Mouse (Mus musculus): Measurements from ENCODE around the gene Poln. TPM values are rescaled to one million over a fixed set of nuclear protein-coding genes. Genes with fewer than 3 reads are reported as not detected.

Gene Poln
- polyA plus RNA-seq, 1 experiment from 2014 or later = 0.07 TPM

- H3K27ac ChIP-seq (replicated peaks) = no peak overlapping the region
- no peak overlapping the region for H3K4me3 ChIP-seq (ENCODE audit: low read depth, low read length)
- no peak for ATAC-seq (ENCODE audit: low FRiP score, low TSS enrichment)
- no peaks in the 10 kb centered on the region for H3K36me3 ChIP-seq (ENCODE audit: control insufficient read depth, insufficient read depth, low read length)
- no peaks in the 10 kb centered on the region for H3K27me3 ChIP-seq (ENCODE audit: control insufficient read depth, insufficient read depth, low read length)
- no peak overlapping the region for H3K9ac ChIP-seq (ENCODE audit: low read length)
- DNase-seq (ENCODE audit: low spot score) = no peak
- H3K4me2 ChIP-seq (replicated peaks; ENCODE audit: low read depth) = no peak overlapping the region
- TF ChIP-seq CTCF (IDR thresholded peaks at IDR 0.05; ENCODE audit: low read depth) (no peak), EP300 (optimal IDR thresholded peaks at IDR 0.05) (no peak)
- no peaks in the 10 kb centered on the region for H3K4me1 ChIP-seq (replicated peaks; ENCODE audit: control insufficient read depth, insufficient read depth)
- H3K9me3 ChIP-seq (ENCODE audit: control insufficient read depth, low read length) = no peaks in the 10 kb centered on the region
- WGBS = 70% methylated on average over 4 of the region's 4 CpGs
Measured at GRCm38 (mm10) chr5:34197243-34197642, 28.0 kb upstream of the Poln start.

GRCm38 (mm10) chr5:34196423-34196822 lies 27.2 kb upstream of the Poln start:
- DNase-seq (ENCODE audit: low spot score) (no peak), ATAC-seq (ENCODE audit: low FRiP score, low TSS enrichment) (no peak)
- no peak overlapping the region for H3K4me3 ChIP-seq (ENCODE audit: low read depth, low read length)
- WGBS = 79% methylated on average over 7 of the region's 7 CpGs
- no peak overlapping the region for H3K9ac ChIP-seq (ENCODE audit: low read length)
- TF ChIP-seq EP300 (optimal IDR thresholded peaks at IDR 0.05) = no peak
- TF ChIP-seq CTCF (IDR thresholded peaks at IDR 0.05; ENCODE audit: low read depth) = no peak
- no peaks in the 10 kb centered on the region for H3K4me1 ChIP-seq (replicated peaks; ENCODE audit: control insufficient read depth, insufficient read depth)
- H3K27ac ChIP-seq (replicated peaks) = no peak overlapping the region
- H3K36me3 ChIP-seq (ENCODE audit: control insufficient read depth, insufficient read depth, low read length) = no peaks in the 10 kb centered on the region
- no peak overlapping the region for H3K4me2 ChIP-seq (replicated peaks; ENCODE audit: low read depth)
- no peaks in the 10 kb centered on the region for H3K27me3 ChIP-seq (ENCODE audit: control insufficient read depth, insufficient read depth, low read length)
- no peaks in the 10 kb centered on the region for H3K9me3 ChIP-seq (ENCODE audit: control insufficient read depth, low read length)

GRCm38 (mm10) chr5:34195786-34196185 lies 26.5 kb upstream of the Poln start:
- no peaks in the 10 kb centered on the region for H3K4me1 ChIP-seq (replicated peaks; ENCODE audit: control insufficient read depth, insufficient read depth)
- ATAC-seq (ENCODE audit: low FRiP score, low TSS enrichment) (no peak), DNase-seq (ENCODE audit: low spot score) (no peak)
- no peak overlapping the region for H3K4me3 ChIP-seq (ENCODE audit: low read depth, low read length)
- H3K9ac ChIP-seq (ENCODE audit: low read length) = no peak overlapping the region
- WGBS = 92% methylated on average over 12 of the region's 12 CpGs
- no peaks in the 10 kb centered on the region for H3K9me3 ChIP-seq (ENCODE audit: control insufficient read depth, low read length)
- no peaks in the 10 kb centered on the region for H3K27me3 ChIP-seq (ENCODE audit: control insufficient read depth, insufficient read depth, low read length)
- TF ChIP-seq CTCF (IDR thresholded peaks at IDR 0.05; ENCODE audit: low read depth) (no peak), EP300 (optimal IDR thresholded peaks at IDR 0.05) (no peak)
- no peak overlapping the region for H3K4me2 ChIP-seq (replicated peaks; ENCODE audit: low read depth)
- no peaks in the 10 kb centered on the region for H3K36me3 ChIP-seq (ENCODE audit: control insufficient read depth, insufficient read depth, low read length)
- no peak overlapping the region for H3K27ac ChIP-seq (replicated peaks)

DNA sequence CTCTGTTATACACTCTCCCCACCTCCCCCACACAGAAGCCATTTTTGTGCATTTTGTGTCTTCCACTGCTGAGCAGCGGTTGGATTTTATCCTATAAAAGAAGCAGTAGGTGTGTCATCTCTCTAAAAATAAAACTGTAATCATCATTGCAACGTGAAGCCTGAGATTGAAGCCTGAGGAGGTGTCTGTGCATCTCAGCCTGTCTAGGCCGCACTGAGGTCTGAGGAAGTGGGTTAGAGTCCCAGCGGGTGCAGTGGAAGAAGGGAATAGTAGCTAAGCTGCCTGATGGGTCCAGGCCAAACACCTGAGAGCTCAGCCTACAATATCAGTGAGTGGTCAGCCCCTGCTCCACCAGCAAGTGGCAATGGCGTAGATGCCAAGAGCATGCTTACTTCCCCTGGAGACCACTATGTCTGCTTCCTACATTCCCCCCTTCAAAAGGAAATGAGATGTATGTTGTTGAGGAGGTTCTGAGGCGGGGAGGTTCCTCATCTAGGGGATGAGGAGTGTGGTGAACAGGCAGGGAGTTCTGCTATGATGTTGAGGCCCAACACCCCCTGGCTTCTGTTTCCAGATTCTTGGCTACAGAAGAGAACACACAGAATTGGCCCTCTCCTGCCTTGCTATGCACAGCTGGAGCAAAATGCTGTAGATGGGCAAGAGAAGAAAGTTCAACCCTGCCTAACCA lies 25.9 kb upstream of the Poln start:
- DNase-seq (ENCODE audit: low spot score) = no peak
- no peaks in the 10 kb centered on the region for H3K9me3 ChIP-seq (ENCODE audit: control insufficient read depth, low read length)
- WGBS = 77% methylated on average over 6 of the region's 6 CpGs
- TF ChIP-seq CTCF (IDR thresholded peaks at IDR 0.05; ENCODE audit: low read depth) (no peak), EP300 (optimal IDR thresholded peaks at IDR 0.05) (no peak)
- no peak overlapping the region for H3K9ac ChIP-seq (ENCODE audit: low read length)
- no peak overlapping the region for H3K4me2 ChIP-seq (replicated peaks; ENCODE audit: low read depth)
- H3K36me3 ChIP-seq (ENCODE audit: control insufficient read depth, insufficient read depth, low read length) = no peaks in the 10 kb centered on the region
- H3K27me3 ChIP-seq (ENCODE audit: control insufficient read depth, insufficient read depth, low read length) = no peaks in the 10 kb centered on the region
- no peaks in the 10 kb centered on the region for H3K4me1 ChIP-seq (replicated peaks; ENCODE audit: control insufficient read depth, insufficient read depth)
- no peak overlapping the region for H3K27ac ChIP-seq (replicated peaks)
- no peak overlapping the region for H3K4me3 ChIP-seq (ENCODE audit: low read depth, low read length)
- no peak for ATAC-seq (ENCODE audit: low FRiP score, low TSS enrichment)

- no peaks in the 10 kb centered on the region for H3K4me1 ChIP-seq (replicated peaks; ENCODE audit: control insufficient read depth, insufficient read depth)
- TF ChIP-seq CTCF (IDR thresholded peaks at IDR 0.05; ENCODE audit: low read depth) (no peak), EP300 (optimal IDR thresholded peaks at IDR 0.05) (no peak)
- no peak overlapping the region for H3K27ac ChIP-seq (replicated peaks)
- no peak for ATAC-seq (ENCODE audit: low FRiP score, low TSS enrichment)
- WGBS = 36% methylated on average over 1 of the region's 1 CpGs
- H3K36me3 ChIP-seq (ENCODE audit: control insufficient read depth, insufficient read depth, low read length) = no peaks in the 10 kb centered on the region
- H3K9me3 ChIP-seq (ENCODE audit: control insufficient read depth, low read length) = no peaks in the 10 kb centered on the region
- H3K4me2 ChIP-seq (replicated peaks; ENCODE audit: low read depth) = no peak overlapping the region
- no peak overlapping the region for H3K9ac ChIP-seq (ENCODE audit: low read length)
- no peaks in the 10 kb centered on the region for H3K27me3 ChIP-seq (ENCODE audit: control insufficient read depth, insufficient read depth, low read length)
- DNase-seq (ENCODE audit: low spot score) = no peak
- H3K4me3 ChIP-seq (ENCODE audit: low read depth, low read length) = no peak overlapping the region
Measured at GRCm38 (mm10) chr5:34194426-34194825, 25.2 kb upstream of the Poln start.

DNA sequence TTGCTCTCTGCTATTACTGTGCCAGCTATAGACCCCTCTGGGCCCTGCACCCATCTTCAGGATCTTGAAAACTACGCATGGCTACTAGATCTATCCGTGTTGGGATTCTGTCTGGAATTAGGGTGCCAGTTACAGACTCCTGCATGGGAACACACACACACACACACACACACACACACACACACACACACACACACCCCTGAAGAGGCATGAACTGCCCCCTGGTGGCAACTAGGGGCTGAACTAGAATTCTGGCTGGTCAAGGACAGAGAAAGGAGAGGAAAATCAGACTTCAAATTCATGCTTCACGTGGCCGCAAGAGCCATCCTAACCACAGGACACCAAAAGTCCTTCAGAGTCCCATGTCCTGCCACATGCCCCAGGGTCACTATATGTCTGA lies 22.6 kb upstream of the Poln start:
- ATAC-seq (ENCODE audit: low FRiP score, low TSS enrichment) (no peak), DNase-seq (ENCODE audit: low spot score) (peak; percentile 48)
- 0 out of 2 replicates have a peak, but pooled peaks cover 2% of the 10 kb centered on the region for H3K4me1 ChIP-seq (replicated peaks; ENCODE audit: control insufficient read depth, insufficient read depth)
- H3K36me3 ChIP-seq (ENCODE audit: control insufficient read depth, insufficient read depth, low read length) = no peaks in the 10 kb centered on the region
- H3K9me3 ChIP-seq (ENCODE audit: control insufficient read depth, low read length) = no peaks in the 10 kb centered on the region
- no peak overlapping the region for H3K4me2 ChIP-seq (replicated peaks; ENCODE audit: low read depth)
- no peak for TF ChIP-seq EP300 (optimal IDR thresholded peaks at IDR 0.05)
- TF ChIP-seq CTCF (IDR thresholded peaks at IDR 0.05; ENCODE audit: low read depth) = peak; percentile 73
- no peak overlapping the region for H3K27ac ChIP-seq (replicated peaks)
- no peak overlapping the region for H3K4me3 ChIP-seq (ENCODE audit: low read depth, low read length)
- WGBS = 78% methylated on average over 4 of the region's 4 CpGs
- no peaks in the 10 kb centered on the region for H3K27me3 ChIP-seq (ENCODE audit: control insufficient read depth, insufficient read depth, low read length)
- no peak overlapping the region for H3K9ac ChIP-seq (ENCODE audit: low read length)

Data from stomach, postnatal 0 days (tissue).